Mouse (Mus musculus) forebrain, embryonic 11.5 days (tissue): ENCODE data around the gene Map9. TPM values are rescaled to one million over a fixed set of nuclear protein-coding genes. Genes with fewer than 3 reads are reported as not detected.

Source experiments
- ATAC-seq: fragments of 200-750 bp; cut with Nextera tagmentation; replicated peaks from 2 replicates; pipeline ENCODE4 v1.8.0; 2017; ENCODE audit warnings: moderate TSS enrichment; ENCODE audit not compliant: low FRiP score
- DNase-seq: peaks from one replicate; pipeline ENCODE4 v3.0.0-alpha.2; 2017; ENCODE audit warnings: low spot score
- H3K27ac ChIP-seq: fragments of 300-500 bp; sonication (generic); 2 replicates; pipeline ENCODE4 v1.5.1; 2014; ENCODE audit warnings: low read depth, low read length
- H3K27me3 ChIP-seq: fragments of 300-500 bp; sonication (generic); 2 replicates; pipeline ENCODE4 v1.6.1; 2014; ENCODE audit warnings: mild to moderate bottlenecking, low read length, mixed read lengths; ENCODE audit not compliant: control insufficient read depth, insufficient read depth
- H3K36me3 ChIP-seq: fragments of 300-500 bp; sonication (generic); 2 replicates; pipeline ENCODE4 v1.6.1; 2014; ENCODE audit warnings: mild to moderate bottlenecking, low read length, moderate library complexity, mixed read lengths; ENCODE audit not compliant: control insufficient read depth, insufficient read depth
- H3K4me1 ChIP-seq: fragments of 300-500 bp; sonication (generic); replicated peaks from 2 replicates; pipeline ENCODE4 v1.6.1; 2014; ENCODE audit warnings: low read length, mixed read lengths; ENCODE audit not compliant: control insufficient read depth, insufficient read depth
- H3K4me2 ChIP-seq: fragments of 300-500 bp; sonication (generic); 2 replicates; pipeline ENCODE4 v1.6.1; 2014; ENCODE audit warnings: low read depth, mild to moderate bottlenecking, low read length, moderate library complexity, mixed read lengths; ENCODE audit not compliant: severe bottlenecking
- H3K4me3 ChIP-seq: fragments of 300-500 bp; sonication (generic); 2 replicates; pipeline ENCODE4 v1.5.1; 2014; ENCODE audit warnings: low read depth, low read length
- H3K9ac ChIP-seq: fragments of 300-500 bp; sonication (generic); 2 replicates; pipeline ENCODE4 v1.6.1; 2014; ENCODE audit warnings: low read length
- H3K9me3 ChIP-seq: fragments of 300-500 bp; sonication (generic); 2 replicates; pipeline ENCODE4 v1.6.1; 2016; ENCODE audit warnings: low read length, mixed read lengths; ENCODE audit not compliant: control insufficient read depth
- WGBS: fragments of 180-500 bp; shearing (Covaris S2); extraction: QIAGEN DNeasy Blood & Tissue Kit; methylation state at CpG from one replicate; pipeline ENCODE4 v1.1.7; 2014; 5-methylcytosine and 5-hydroxymethylcytosine counted together
- polyA plus RNA-seq: library from polyadenylated mRNA; unstranded; fragments of >200 nt; fragmentation: Nextera tagmentation; extraction: Ambion mirVana; gene quantifications from 2 replicates; pipeline ENCODE4 v1.2.1, GENCODE M21; 2014

Map9 gene
- polyA plus RNA-seq, 1 experiment from 2014 or later: 15.0 TPM

DNA sequence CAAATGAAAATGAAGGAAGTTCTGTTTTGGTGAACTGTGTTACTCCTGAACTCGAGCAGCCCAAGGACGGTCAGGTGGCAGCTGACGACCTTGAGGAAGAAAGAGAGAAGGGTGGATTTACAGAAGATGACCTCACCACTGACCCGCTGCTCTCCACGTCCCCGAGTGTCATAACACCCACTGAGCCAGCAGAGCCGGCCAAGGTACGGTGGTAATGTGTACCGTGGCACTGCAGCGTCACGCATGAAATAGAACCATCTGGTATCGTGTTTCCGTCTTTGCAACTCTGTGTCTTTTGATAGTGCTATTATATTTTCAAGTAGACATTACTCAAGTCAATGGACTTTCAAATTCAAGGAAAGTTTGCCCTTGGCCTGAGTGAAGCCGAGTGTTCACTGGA, 19.1 kb downstream of the Map9 start:
- no peaks in the 10 kb centered on the region; the same call in 1 of the 2 replicates for H3K36me3 ChIP-seq
- no peak overlapping the region for H3K4me3 ChIP-seq
- H3K4me1 ChIP-seq: no peaks in the 10 kb centered on the region
- 90% methylated on average over 14 of the region's 14 CpGs for WGBS
- no peak overlapping the region for H3K27ac ChIP-seq
- ATAC-seq (no peak), DNase-seq (no peak)
- no peaks in the 10 kb centered on the region for H3K27me3 ChIP-seq
- H3K4me2 ChIP-seq: no peak overlapping the region
- no peak overlapping the region for H3K9ac ChIP-seq
- H3K9me3 ChIP-seq: no peaks in the 10 kb centered on the region

DNA sequence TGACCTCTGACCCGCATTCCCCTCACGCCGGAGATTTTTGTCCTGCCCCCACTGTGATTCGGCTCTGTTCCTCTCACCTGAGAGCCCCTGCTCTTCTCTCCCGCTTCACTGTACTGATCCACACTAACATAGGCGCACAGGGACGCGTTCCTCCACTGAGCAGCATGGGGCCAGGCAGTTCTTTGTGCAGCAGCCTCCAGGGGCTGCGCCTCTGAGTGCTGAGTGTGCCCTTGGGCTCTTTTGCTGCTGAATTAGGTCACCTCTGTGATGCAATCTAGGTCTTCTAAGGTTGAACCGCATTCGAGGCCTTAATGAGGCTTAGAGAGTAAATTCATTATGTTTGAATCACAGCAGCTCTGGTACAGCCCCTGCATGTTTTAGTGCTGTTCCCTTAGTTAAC, 24.5 kb downstream of the Map9 start:
- Histone ChIP-seq H3K4me1 (no peaks in the 10 kb centered on the region), H3K4me3 (no peak overlapping the region), H3K4me2 (no peak overlapping the region), H3K27ac (no peak overlapping the region), H3K27me3 (no peaks in the 10 kb centered on the region), H3K36me3 (no peaks in the 10 kb centered on the region; the same call in 1 of the 2 replicates), H3K9ac (no peak overlapping the region), H3K9me3 (no peaks in the 10 kb centered on the region)
- WGBS: 49% methylated on average over 11 of the region's 11 CpGs
- DNase-seq (peak; percentile 54), ATAC-seq (peak; percentile 78)

- H3K4me1 ChIP-seq: no peaks in the 10 kb centered on the region
- no peaks in the 10 kb centered on the region for H3K27me3 ChIP-seq
- ATAC-seq (no peak), DNase-seq (no peak)
- no peak overlapping the region for H3K4me3 ChIP-seq
- no peak overlapping the region for H3K4me2 ChIP-seq
- WGBS: 88% methylated on average over 8 of the region's 8 CpGs
- H3K36me3 ChIP-seq: no peaks in the 10 kb centered on the region; the same call in 1 of the 2 replicates
- H3K9ac ChIP-seq: no peak overlapping the region
- H3K27ac ChIP-seq: no peak overlapping the region
- no peaks in the 10 kb centered on the region for H3K9me3 ChIP-seq
These were observed 27.2 kb downstream of the Map9 start for GRCm38 (mm10) chr3:82385091-82385490.

- Histone ChIP-seq H3K4me1 (no peaks in the 10 kb centered on the region), H3K4me2 (no peak overlapping the region), H3K27me3 (no peaks in the 10 kb centered on the region), H3K27ac (no peak overlapping the region), H3K36me3 (no peaks in the 10 kb centered on the region), H3K4me3 (no peak overlapping the region), H3K9ac (no peak overlapping the region), H3K9me3 (no peaks in the 10 kb centered on the region)
- 90% methylated on average over 6 of the region's 6 CpGs for WGBS
- DNase-seq: no peak
- no peak for ATAC-seq
These were observed 48.0 kb downstream of the Map9 start for GRCm38 (mm10) chr3:82405830-82406229.

- Histone ChIP-seq H3K9ac (no peak overlapping the region), H3K4me2 (no peak overlapping the region), H3K27me3 (no peaks in the 10 kb centered on the region), H3K36me3 (no peaks in the 10 kb centered on the region), H3K27ac (no peak overlapping the region), H3K4me1 (no peaks in the 10 kb centered on the region), H3K4me3 (no peak overlapping the region), H3K9me3 (no peaks in the 10 kb centered on the region)
- 84% methylated on average over 3 of the region's 3 CpGs for WGBS
- ATAC-seq: no peak
- DNase-seq: no peak
These were observed 48.5 kb downstream of the Map9 start for GRCm38 (mm10) chr3:82406336-82406735.

DNA sequence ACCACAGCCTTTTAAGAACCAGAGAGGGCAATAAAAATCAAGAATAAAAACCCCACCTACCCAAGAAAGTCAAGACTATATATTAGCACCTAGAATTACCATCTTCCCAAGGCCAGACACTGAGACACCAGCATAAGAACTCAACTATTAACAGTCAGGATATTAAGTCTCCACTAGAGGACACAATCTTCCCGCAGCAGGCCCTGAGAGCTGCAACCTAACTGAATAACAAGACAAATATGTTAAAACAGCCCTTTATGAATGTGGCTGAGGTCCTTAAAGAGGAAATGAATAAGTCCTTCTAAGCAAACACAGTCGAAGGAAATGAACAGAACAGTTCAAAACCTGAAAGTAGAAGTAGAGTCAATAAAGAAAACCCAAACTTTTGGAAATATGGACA, 49.6 kb downstream of the Map9 start:
- Histone ChIP-seq H3K9ac (no peak overlapping the region), H3K4me3 (no peak overlapping the region), H3K27me3 (no peaks in the 10 kb centered on the region), H3K4me2 (no peak overlapping the region), H3K9me3 (no peaks in the 10 kb centered on the region), H3K36me3 (no peaks in the 10 kb centered on the region), H3K4me1 (no peaks in the 10 kb centered on the region), H3K27ac (no peak overlapping the region)
- 73% methylated on average over 2 of the region's 2 CpGs for WGBS
- DNase-seq (no peak), ATAC-seq (no peak)

GRCm38 (mm10) chr3:82412397-82412796, 54.6 kb downstream of the Map9 start:
- DNase-seq: no peak
- Histone ChIP-seq H3K36me3 (no peaks in the 10 kb centered on the region), H3K27me3 (no peaks in the 10 kb centered on the region), H3K9me3 (no peaks in the 10 kb centered on the region), H3K27ac (no peak overlapping the region), H3K4me3 (no peak overlapping the region), H3K9ac (no peak overlapping the region), H3K4me1 (no peaks in the 10 kb centered on the region), H3K4me2 (no peak overlapping the region)
- ATAC-seq: no peak

DNA sequence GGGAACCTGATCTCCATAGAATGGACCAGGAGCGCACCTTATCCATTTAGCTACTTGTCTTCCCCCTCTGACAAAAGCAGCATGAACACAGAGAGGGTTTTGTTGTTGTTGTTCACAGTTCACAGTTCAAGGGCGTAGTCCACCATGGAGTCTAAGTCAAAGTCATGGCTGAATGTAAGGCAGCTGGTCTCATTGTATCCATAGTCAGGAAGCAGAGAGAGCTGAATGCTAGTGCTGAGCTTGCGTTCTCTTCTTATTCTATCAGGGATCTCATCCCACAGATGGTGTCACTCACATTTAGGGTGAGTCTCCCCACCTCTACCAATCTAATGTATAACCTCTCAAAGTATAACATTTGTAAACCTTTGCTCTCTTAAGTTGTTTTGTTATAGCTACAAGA, 60.1 kb downstream of the Map9 start:
- WGBS: 92% methylated on average over 3 of the region's 3 CpGs
- DNase-seq (no peak), ATAC-seq (no peak)
- no peak overlapping the region for H3K27ac ChIP-seq
- no peaks in the 10 kb centered on the region for H3K36me3 ChIP-seq
- no peak overlapping the region for H3K9ac ChIP-seq
- no peak overlapping the region for H3K4me3 ChIP-seq
- H3K4me1 ChIP-seq: no peaks in the 10 kb centered on the region
- no peaks in the 10 kb centered on the region for H3K9me3 ChIP-seq
- H3K4me2 ChIP-seq: no peak overlapping the region
- H3K27me3 ChIP-seq: no peaks in the 10 kb centered on the region

- Histone ChIP-seq H3K9me3 (no peaks in the 10 kb centered on the region), H3K36me3 (no peaks in the 10 kb centered on the region), H3K4me1 (no peaks in the 10 kb centered on the region), H3K27ac (no peak overlapping the region), H3K4me2 (no peak overlapping the region), H3K4me3 (no peak overlapping the region), H3K27me3 (no peaks in the 10 kb centered on the region), H3K9ac (no peak overlapping the region)
- WGBS: 85% methylated on average over 8 of the region's 8 CpGs
- DNase-seq (no peak), ATAC-seq (no peak)
These were observed 77.5 kb downstream of the Map9 start for GRCm38 (mm10) chr3:82435351-82435750.
